Mouse (Mus musculus): ENCODE data around the gene Thbs1. TPM values are rescaled to one million over a fixed set of nuclear protein-coding genes. Genes with fewer than 3 reads are reported as not detected.
A peak's percentile ranks its signal among the peaks of the same experiment; 100 is the strongest.
"Not testable (repeated sequence)": the region's sequence is repeated elsewhere in the genome, so short reads cannot be mapped to it uniquely, and the experiment has no call there.

The Thbs1 gene
- total RNA-seq, 2 experiments from 2014 or later, result 2.0 to 2.2 TPM

DNA sequence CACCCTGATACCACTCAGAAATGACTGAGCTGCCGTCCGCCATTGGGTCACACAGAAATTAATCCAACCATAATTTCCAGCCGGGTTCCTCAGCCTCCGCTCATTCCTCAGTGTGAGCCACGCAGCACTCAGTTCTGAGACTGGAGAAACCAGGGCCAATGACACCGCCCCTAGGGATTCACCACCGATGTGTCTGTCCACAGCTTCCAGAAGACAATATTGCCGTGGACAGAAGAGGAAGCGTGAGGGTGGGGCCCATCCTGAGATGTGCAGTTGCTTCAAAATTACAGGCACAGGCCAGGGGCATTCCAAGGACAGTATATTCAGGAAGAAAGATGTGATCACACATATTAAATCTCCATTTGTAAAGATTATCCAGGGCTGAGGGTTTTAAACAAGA, 25.4 kb downstream of the Thbs1 start:
- intact Hi-C loops (cut with DNase I), result no loop called here
- no peak for DNase-seq (ENCODE audit: low spot score in 2 of 2)

DNA sequence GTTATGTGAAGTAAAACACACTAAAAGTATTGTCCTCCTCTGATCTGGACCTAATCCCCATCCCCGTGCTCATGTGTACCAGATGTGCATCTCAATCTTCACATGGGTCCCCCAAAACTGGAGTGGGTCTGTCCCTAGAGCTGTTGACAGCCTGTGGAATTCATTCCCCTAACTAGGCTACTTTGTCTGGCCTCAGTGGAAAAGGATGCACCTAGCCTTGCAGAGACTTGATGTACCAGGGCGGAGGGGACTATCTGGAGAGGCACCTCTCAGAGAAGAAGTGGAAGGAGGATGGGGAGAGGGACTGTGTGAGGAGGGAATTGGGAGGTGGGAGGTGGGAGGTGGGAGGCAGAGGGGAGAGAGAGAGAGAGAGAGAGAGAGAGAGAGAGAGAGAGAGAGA, 26.1 kb downstream of the Thbs1 start:
- intact Hi-C loops (cut with DNase I), result no loop called here
- DNase-seq (ENCODE audit: low spot score in 2 of 2), result no peak

- DNase-seq (ENCODE audit: low spot score in 2 of 2), result no peak
Measured at GRCm38 (mm10) chr2:118139261-118139660, 27.6 kb downstream of the Thbs1 start.

DNA sequence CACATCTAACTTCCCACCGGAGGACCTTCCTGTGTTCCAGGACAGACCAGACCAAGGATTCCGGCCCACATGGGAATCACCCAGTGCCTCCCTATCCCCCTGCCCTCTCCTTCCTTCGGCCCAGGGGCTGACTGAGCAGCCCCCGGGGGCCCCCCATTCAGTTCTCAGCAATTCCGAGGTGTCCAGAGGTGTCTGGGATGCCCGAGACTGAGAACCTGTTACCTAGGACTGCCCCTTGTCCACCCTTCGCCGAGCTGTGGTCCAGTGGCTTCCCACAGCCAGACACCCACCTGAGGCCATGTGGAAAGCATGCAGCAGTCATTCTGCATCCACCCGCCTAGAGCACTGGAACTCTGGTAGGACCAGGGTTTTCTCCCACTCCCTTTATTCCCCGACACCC, 30.0 kb downstream of the Thbs1 start:
- intact Hi-C loops (cut with DNase I), result no loop called here
- no peak for DNase-seq (ENCODE audit: low spot score in 2 of 2)

More at GRCm38 (mm10) chr2:118139261-118139660, 27.6 kb downstream of the Thbs1 start:
- intact Hi-C loops (cut with DNase I), result no loop called here

GRCm38 (mm10) chr2:118147749-118148148, 36.1 kb downstream of the Thbs1 start:
- DNase-seq (ENCODE audit: low spot score in 2 of 2), result not testable (repeated sequence)
- intact Hi-C loops (cut with DNase I), result loop anchor here (2.0 kb wide), 1 partner anchor 17 kb away; no protein-coding TSS in a partner anchor

DNA sequence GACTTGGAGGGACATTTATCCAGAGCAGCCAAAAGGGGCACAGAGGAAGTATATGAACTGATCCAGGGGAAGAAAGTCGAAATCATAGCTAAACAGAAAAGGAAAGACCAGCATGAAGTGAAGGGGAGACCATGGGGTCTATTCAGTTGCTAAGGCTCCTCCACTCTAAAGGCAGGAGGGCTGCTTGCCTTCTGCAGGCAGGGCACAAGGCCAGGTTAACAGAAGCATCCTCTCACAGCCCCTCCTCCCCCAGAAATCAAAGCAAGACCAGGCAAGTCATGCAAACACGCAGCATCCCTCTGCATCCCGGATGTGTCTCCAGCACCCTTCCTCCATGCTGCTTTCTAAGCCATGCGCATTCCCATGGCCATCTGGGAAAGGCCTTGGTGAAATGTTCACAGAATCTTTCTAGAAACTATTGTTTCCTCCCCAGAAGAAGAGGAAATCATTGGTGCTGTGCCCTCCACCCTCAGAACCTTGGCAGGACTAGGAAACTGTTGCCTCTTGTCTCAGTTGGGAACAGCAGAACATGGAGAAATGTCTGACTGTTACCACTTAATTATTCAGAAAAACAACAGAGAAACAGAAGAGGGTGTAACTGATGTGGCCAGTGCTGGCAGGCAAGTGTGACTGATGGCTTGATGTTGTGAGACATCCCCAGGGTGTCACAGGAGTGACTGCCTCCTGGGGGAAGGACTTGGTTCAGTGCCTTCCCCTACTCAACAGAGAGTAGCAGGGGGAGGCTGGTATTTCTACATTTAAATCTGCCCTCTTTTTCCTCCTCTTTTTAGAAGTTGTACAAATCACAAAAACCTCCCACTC, 36.9 kb downstream of the Thbs1 start:
- intact Hi-C loops (cut with DNase I), result loop anchor here (2.0 kb wide), 1 partner anchor 18 kb away; no protein-coding TSS in a partner anchor

GRCm38 (mm10) chr2:118149855-118150563, 38.3 kb downstream of the Thbs1 start:
- intact Hi-C loops (cut with DNase I), result loop anchor here (2.0 kb wide), 1 partner anchor 19 kb away; no protein-coding TSS in a partner anchor

More for the DNA sequence above, 36.9 kb downstream of the Thbs1 start:
- DNase-seq (ENCODE audit: low spot score in 2 of 2), result peak in 1 of 2 experiments; percentile 41

DNA sequence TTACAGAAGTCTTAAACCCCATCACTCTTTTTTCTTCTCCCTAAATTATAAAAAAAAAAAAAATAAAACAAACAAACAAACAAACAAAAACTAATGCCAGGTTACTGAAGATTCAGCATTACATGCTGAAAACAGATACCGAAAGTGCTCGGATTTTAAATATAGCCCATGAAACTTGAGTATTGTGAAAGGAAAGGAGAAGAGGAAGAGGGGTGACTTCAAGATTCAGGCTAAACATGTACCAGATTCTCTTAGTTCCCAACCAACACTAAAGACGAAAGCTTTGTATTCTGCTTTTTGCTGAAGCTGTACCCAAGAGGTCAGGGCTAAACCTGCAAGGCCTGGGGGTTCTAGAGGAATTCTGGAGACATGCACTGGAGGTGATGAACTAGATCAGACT, 46.4 kb downstream of the Thbs1 start:
- no peak for DNase-seq (ENCODE audit: low spot score in 2 of 2)
- intact Hi-C loops (cut with DNase I), result no loop called here

More at GRCm38 (mm10) chr2:118149855-118150563, 38.3 kb downstream of the Thbs1 start:
- DNase-seq (ENCODE audit: low spot score in 2 of 2), result peak; percentile 34 to 82

DNA sequence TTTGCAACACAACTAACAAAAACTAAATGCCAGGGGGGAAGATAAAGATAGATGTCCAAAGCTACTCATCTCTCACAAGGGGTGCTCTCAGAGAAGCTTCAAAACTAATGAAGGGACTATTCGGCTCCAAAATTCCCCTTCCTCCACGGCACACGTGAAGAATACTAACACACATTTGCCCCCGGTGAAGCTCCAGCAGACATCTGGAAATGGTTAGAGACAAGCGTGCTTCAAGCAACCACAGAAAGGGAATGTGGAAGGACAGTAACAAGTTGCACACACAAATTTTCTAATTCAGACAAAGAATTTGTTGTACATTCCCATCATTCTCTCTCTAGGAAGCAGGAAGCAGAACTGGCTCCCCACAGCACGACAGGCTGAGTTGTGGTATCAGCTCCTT, 47.5 kb downstream of the Thbs1 start:
- intact Hi-C loops (cut with DNase I), result no loop called here

DNA sequence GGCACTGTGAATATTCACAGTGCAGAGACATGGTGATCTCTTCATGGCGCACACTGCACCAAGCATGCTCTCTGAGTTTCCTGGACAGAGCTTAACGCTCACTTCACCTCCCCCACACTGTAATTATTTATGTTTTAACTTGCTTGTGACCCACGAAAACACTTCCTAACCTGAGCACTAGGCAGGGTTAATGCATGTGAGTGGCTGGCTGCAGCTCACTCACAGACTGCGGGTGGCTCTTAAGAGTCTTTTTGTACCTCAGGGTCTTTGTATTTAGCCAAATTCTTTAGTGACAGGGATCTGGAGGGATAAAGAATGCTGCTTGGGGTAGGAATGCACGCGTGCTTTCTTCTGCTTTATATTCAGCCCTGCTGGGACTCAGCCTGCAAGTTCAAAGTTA, 48.9 kb downstream of the Thbs1 start:
- DNase-seq (ENCODE audit: low spot score in 2 of 2), result no peak
- intact Hi-C loops (cut with DNase I), result no loop called here

More for the DNA sequence above, 47.5 kb downstream of the Thbs1 start:
- no peak for DNase-seq (ENCODE audit: low spot score in 2 of 2)

DNA sequence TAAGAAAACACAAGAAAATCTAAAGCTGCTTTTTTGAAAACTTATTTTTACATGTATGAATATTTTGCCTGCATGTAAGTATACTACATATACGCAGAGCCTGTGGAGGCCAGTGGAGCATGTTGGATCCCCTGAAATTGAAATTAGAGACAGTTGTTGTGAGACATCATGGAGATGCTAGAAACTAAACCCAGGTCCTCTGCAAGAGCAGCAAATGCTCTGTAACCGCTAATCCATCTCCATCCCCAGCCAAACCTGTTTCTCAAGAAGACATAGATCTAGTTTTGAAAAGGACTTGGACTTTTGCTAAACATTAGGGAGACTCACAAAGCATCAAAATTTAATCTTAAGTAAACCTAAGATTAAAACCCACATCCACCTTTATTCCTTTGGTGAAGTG, 49.3 kb downstream of the Thbs1 start:
- no peak for DNase-seq (ENCODE audit: low spot score in 2 of 2)
- intact Hi-C loops (cut with DNase I), result no loop called here

GRCm38 (mm10) chr2:118162486-118162885, 50.8 kb downstream of the Thbs1 start:
- intact Hi-C loops (cut with DNase I), result no loop called here
- DNase-seq (ENCODE audit: low spot score in 2 of 2), result no peak

GRCm38 (mm10) chr2:118164137-118164536, 52.5 kb downstream of the Thbs1 start:
- no peak for DNase-seq (ENCODE audit: low spot score in 2 of 2)
- intact Hi-C loops (cut with DNase I), result no loop called here

- intact Hi-C loops (cut with DNase I), result no loop called here
- no peak for DNase-seq (ENCODE audit: low spot score in 2 of 2)
Measured at GRCm38 (mm10) chr2:118165691-118166090, 54.0 kb downstream of the Thbs1 start.

GRCm38 (mm10) chr2:118167731-118168130, 56.1 kb downstream of the Thbs1 start:
- no peak for DNase-seq (ENCODE audit: low spot score in 2 of 2)
- intact Hi-C loops (cut with DNase I), result no loop called here

DNA sequence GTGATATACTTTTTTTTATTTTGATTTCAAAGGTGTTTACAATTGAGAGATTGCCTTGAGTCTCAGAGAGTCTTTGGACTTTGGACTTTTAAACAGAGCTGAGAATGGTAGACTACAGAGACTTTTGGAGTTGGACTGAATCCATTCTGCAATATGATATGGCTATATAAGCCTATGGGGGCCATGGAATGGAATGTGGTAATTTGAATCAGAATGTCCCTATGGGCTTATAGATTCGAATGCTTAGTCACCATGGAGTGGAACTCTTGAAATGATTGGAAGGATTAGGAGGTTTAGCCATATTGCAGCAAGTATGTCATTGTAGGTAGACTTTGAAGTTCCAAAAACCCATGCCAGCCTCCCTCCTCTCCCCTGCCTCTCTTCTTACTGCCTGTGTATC, 56.5 kb downstream of the Thbs1 start:
- DNase-seq (ENCODE audit: low spot score in 2 of 2), result no peak

GRCm38 (mm10) chr2:118174558-118175383, 63.1 kb downstream of the Thbs1 start:
- DNase-seq (ENCODE audit: low spot score in 2 of 2), result no peak
- intact Hi-C loops (cut with DNase I), result no loop called here

More for the DNA sequence above, 56.5 kb downstream of the Thbs1 start:
- intact Hi-C loops (cut with DNase I), result no loop called here
